Mouse (Mus musculus): Measurements from ENCODE around the gene Svopl.

The Svopl gene

GRCm38 (mm10) chr6:38031924-38032540 lies 14.8 kb downstream of the Svopl start:
- no peak for DNase-seq (ENCODE audit: low spot score in 2 of 2)

GRCm38 (mm10) chr6:38028205-38028604 lies 18.6 kb downstream of the Svopl start:
- no peak for DNase-seq (ENCODE audit: low spot score in 2 of 2)

GRCm38 (mm10) chr6:38027771-38028170 lies 19.0 kb downstream of the Svopl start:
- no peak for DNase-seq (ENCODE audit: low spot score in 2 of 2)

- DNase-seq (ENCODE audit: low spot score in 2 of 2), result no peak
Observed at GRCm38 (mm10) chr6:38023284-38023683, 23.5 kb downstream of the Svopl start.

- no peak for DNase-seq (ENCODE audit: low spot score in 2 of 2)
Observed at GRCm38 (mm10) chr6:38021406-38021805, 25.4 kb downstream of the Svopl start.

- DNase-seq (ENCODE audit: low spot score in 2 of 2), result no peak
Observed at GRCm38 (mm10) chr6:38012829-38013228, 34.0 kb downstream of the Svopl start.

- peak; percentile 28 to 51 for DNase-seq (ENCODE audit: low spot score in 2 of 2)
Observed at GRCm38 (mm10) chr6:38007459-38007858, 39.3 kb downstream of the Svopl start.

- no peak for DNase-seq (ENCODE audit: low spot score in 2 of 2)
Observed at GRCm38 (mm10) chr6:37967386-37967785, 79.4 kb downstream of the Svopl start.

- DNase-seq (ENCODE audit: low spot score in 2 of 2), result no peak
Observed at GRCm38 (mm10) chr6:37951306-37951705, 95.5 kb downstream of the Svopl start.

GRCm38 (mm10) chr6:37936498-37936897 lies 110.3 kb downstream of the Svopl start:
- no peak for DNase-seq (ENCODE audit: low spot score in 2 of 2)
